Mouse (Mus musculus) heart, embryonic 11.5 days (tissue): ENCODE results near the gene Atg9b. TPM values are rescaled to one million over a fixed set of nuclear protein-coding genes. Genes with fewer than 3 reads are reported as not detected.

Source experiments
- ATAC-seq: fragments of 200-750 bp; cut with Nextera tagmentation; replicated peaks from 2 replicates; pipeline ENCODE4 v1.8.0; 2017; ENCODE audit warnings: moderate library complexity; ENCODE audit not compliant: insufficient number of reproducible peaks, low FRiP score, low TSS enrichment
- H3K27ac ChIP-seq: fragments of 300-500 bp; sonication (generic); 2 replicates; pipeline ENCODE4 v1.5.1; 2014; ENCODE audit warnings: mild to moderate bottlenecking, low read depth, low read length
- H3K27me3 ChIP-seq: fragments of 300-500 bp; sonication (generic); 2 replicates; pipeline ENCODE4 v1.6.1; 2014; ENCODE audit warnings: mild to moderate bottlenecking, low read length, mixed read lengths; ENCODE audit not compliant: control insufficient read depth, insufficient read depth
- H3K36me3 ChIP-seq: fragments of 300-500 bp; sonication (generic); 2 replicates; pipeline ENCODE4 v1.6.1; 2014; ENCODE audit warnings: mild to moderate bottlenecking, low read length, moderate library complexity, mixed read lengths; ENCODE audit not compliant: control insufficient read depth, insufficient read depth
- H3K4me1 ChIP-seq: fragments of 300-500 bp; sonication (generic); 2 replicates; pipeline ENCODE4 v1.6.1; 2014; ENCODE audit warnings: low read length; ENCODE audit not compliant: control insufficient read depth, insufficient read depth
- H3K4me2 ChIP-seq: fragments of 300-500 bp; sonication (generic); 2 replicates; pipeline ENCODE4 v1.6.1; 2014; ENCODE audit warnings: mild to moderate bottlenecking, moderate library complexity
- H3K4me3 ChIP-seq: fragments of 300-500 bp; sonication (generic); 2 replicates; pipeline ENCODE4 v1.5.1; 2014; ENCODE audit warnings: low read depth, low read length
- H3K9ac ChIP-seq: fragments of 300-500 bp; sonication (generic); 2 replicates; pipeline ENCODE4 v1.6.1; 2014; ENCODE audit warnings: mild to moderate bottlenecking, low read depth, low read length, moderate library complexity
- H3K9me3 ChIP-seq: fragments of 300-500 bp; sonication (generic); replicated peaks from 2 replicates; pipeline ENCODE4 v1.6.1; 2016; ENCODE audit warnings: low read length; ENCODE audit not compliant: control insufficient read depth
- WGBS: fragments of 180-500 bp; shearing (Covaris S2); extraction: QIAGEN DNeasy Blood & Tissue Kit; methylation state at CpG from one replicate; pipeline ENCODE4 v1.1.7; 2014; ENCODE audit not compliant: insufficient replicate concordance; 5-methylcytosine and 5-hydroxymethylcytosine counted together
- polyA plus RNA-seq: library from polyadenylated mRNA; unstranded; fragments of >200 nt; fragmentation: Nextera tagmentation; extraction: Ambion mirVana; gene quantifications from 2 replicates; pipeline ENCODE4 v1.2.1, GENCODE M21; 2014

The Atg9b gene
- polyA plus RNA-seq, 1 experiment from 2014 or later, result 0.49 TPM

- Histone ChIP-seq H3K4me1 (0 out of 2 replicates have a peak, but pooled peaks cover 3% of the 10 kb centered on the region), H3K27ac (no peak overlapping the region), H3K4me2 (no peak overlapping the region), H3K4me3 (no peak overlapping the region), H3K9me3 (no peaks in the 10 kb centered on the region), H3K36me3 (no peaks in the 10 kb centered on the region), H3K9ac (no peak overlapping the region), H3K27me3 (peaks cover 14% of the 10 kb centered on the region)
- WGBS, result 77% methylated on average over 13 of the region's 13 CpGs
- no peak for ATAC-seq
These were observed 22.0 kb upstream of the Atg9b start for GRCm38 (mm10) chr5:24413938-24414337.

GRCm38 (mm10) chr5:24413042-24413693, 21.2 kb upstream of the Atg9b start, which contains the start of gene Asic3:
Gene Asic3, plus strand, starts transcription at chr5:24413392.
- no peaks in the 10 kb centered on the region for H3K36me3 ChIP-seq
- 0 out of 2 replicates have a peak, but pooled peaks cover 3% of the 10 kb centered on the region for H3K4me1 ChIP-seq
- H3K27ac ChIP-seq, result no peak within 1 kb of the TSS
- H3K9me3 ChIP-seq, result no peaks in the 10 kb centered on the region
- 39% methylated on average over 11 of the region's 11 CpGs for WGBS
- no peak within 1 kb of the TSS for H3K4me2 ChIP-seq
- peaks cover 14% of the 10 kb centered on the region for H3K27me3 ChIP-seq
- no peak within 1 kb of the TSS for H3K9ac ChIP-seq
- ATAC-seq, result no peak
- no peak within 1 kb of the TSS for H3K4me3 ChIP-seq

DNA sequence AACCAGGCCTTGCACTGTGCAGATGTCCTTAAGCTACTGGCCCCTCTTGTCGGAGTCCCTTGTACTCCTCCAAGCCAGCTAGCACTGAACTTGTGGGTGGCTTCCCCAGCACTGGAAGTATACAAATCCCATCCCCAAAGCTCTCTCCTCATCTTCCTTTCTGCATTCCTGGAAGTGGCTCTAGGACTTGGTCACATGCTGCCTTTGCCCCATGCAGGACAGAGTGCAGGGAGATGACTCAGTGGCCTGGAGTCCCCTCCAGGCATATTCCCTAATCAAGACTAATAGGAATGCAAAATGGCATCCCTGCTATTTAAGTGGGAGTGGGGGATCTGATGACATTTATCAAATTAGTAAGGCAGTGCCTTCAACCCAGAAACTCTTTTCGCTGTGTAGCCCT, 20.1 kb upstream of the Atg9b start:
- Histone ChIP-seq H3K27ac (no peak overlapping the region), H3K27me3 (peaks cover 14% of the 10 kb centered on the region), H3K4me3 (no peak overlapping the region), H3K36me3 (no peaks in the 10 kb centered on the region), H3K4me2 (no peak overlapping the region), H3K9ac (no peak overlapping the region), H3K9me3 (no peaks in the 10 kb centered on the region), H3K4me1 (0 out of 2 replicates have a peak, but pooled peaks cover 3% of the 10 kb centered on the region)
- ATAC-seq, result no peak
- 75% methylated on average over 2 of the region's 2 CpGs for WGBS

DNA sequence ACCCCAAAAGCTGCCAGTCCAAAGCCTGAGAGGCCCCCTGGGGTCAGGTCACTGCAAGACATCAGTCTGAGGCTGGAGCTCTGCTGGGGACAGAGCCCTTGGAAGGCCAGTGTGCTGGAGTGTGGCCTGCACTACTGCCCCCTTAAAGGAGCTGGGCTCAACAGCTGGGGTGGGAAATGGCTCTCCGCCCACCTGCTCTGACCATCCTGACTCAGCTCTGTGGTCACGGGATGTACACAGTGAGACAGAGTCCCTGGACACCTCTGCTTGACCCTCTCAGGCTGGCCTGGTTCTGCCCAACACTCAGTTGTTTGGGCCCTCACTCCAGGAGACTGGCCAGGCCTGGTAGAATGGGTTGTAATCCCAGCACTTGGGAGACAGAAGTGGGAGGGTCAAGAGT, 17.5 kb upstream of the Atg9b start:
- 69% methylated on average over 2 of the region's 2 CpGs for WGBS
- H3K27ac ChIP-seq, result no peak overlapping the region
- no peak overlapping the region for H3K4me2 ChIP-seq
- H3K4me1 ChIP-seq, result no peaks in the 10 kb centered on the region
- H3K36me3 ChIP-seq, result peaks cover 6% of the 10 kb centered on the region; the same call in 1 of the 2 replicates
- H3K9ac ChIP-seq, result no peak overlapping the region
- H3K4me3 ChIP-seq, result no peak overlapping the region
- peaks cover 11% of the 10 kb centered on the region for H3K27me3 ChIP-seq
- ATAC-seq, result no peak
- H3K9me3 ChIP-seq, result no peaks in the 10 kb centered on the region

DNA sequence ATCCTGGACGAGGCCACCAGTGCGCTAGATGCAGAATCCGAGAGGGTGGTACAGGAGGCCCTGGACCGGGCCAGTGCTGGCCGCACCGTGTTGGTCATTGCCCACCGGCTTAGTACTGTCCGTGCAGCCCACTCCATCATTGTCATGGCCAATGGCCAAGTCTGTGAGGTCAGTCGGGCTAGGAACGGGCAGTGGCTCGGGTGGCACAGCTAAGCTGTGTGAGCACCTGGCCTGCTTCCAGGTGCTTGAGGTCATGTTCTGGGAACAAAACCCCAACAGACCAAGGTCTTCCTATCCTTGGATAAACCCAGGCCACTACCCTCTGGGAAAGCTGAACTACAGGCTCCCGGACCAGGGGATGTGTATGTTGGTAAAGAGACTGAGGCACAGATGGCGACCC, 16.7 kb upstream of the Atg9b start:
- no peak overlapping the region for H3K4me3 ChIP-seq
- peaks cover 3% of the 10 kb centered on the region for H3K27me3 ChIP-seq
- H3K9ac ChIP-seq, result no peak overlapping the region
- H3K4me1 ChIP-seq, result no peaks in the 10 kb centered on the region
- WGBS, result 92% methylated on average over 13 of the region's 13 CpGs
- H3K36me3 ChIP-seq, result peaks cover 6% of the 10 kb centered on the region; the same call in 1 of the 2 replicates
- H3K9me3 ChIP-seq, result no peaks in the 10 kb centered on the region
- ATAC-seq, result no peak
- H3K27ac ChIP-seq, result no peak overlapping the region
- H3K4me2 ChIP-seq, result no peak overlapping the region

GRCm38 (mm10) chr5:24405389-24405876, 13.5 kb upstream of the Atg9b start:
- 61% methylated on average over 3 of the region's 3 CpGs for WGBS
- Histone ChIP-seq H3K27me3 (no peaks in the 10 kb centered on the region), H3K9ac (no peak overlapping the region), H3K36me3 (peaks cover 6% of the 10 kb centered on the region), H3K9me3 (no peaks in the 10 kb centered on the region), H3K4me3 (no peak overlapping the region), H3K4me1 (no peaks in the 10 kb centered on the region), H3K4me2 (no peak overlapping the region), H3K27ac (no peak overlapping the region)
- no peak for ATAC-seq

- Histone ChIP-seq H3K27me3 (no peaks in the 10 kb centered on the region), H3K4me3 (no peak overlapping the region), H3K4me1 (no peaks in the 10 kb centered on the region), H3K9me3 (no peaks in the 10 kb centered on the region), H3K27ac (no peak overlapping the region), H3K9ac (no peak overlapping the region), H3K36me3 (peaks cover 6% of the 10 kb centered on the region), H3K4me2 (no peak overlapping the region)
- 74% methylated on average over 6 of the region's 6 CpGs for WGBS
- no peak for ATAC-seq
These were observed 12.8 kb upstream of the Atg9b start for GRCm38 (mm10) chr5:24404594-24405360.

DNA sequence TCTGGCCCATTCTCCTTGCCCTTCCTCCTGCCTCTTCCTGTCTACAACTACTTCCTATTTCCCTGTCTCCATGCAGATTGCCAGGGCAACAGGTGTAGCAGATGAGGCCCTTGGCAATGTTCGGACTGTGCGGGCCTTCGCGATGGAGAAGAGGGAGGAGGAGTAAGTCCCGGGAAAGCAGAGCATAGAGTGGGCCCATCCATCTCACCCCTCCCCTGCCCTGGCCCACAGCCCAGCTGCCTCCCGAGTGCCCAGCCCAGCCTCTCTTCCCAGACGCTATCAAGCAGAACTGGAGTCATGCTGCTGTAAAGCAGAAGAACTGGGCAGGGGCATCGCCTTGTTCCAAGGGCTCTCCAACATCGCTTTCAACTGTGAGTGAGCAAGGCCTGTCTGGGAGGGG, 10.0 kb upstream of the Atg9b start:
- H3K9me3 ChIP-seq, result no peaks in the 10 kb centered on the region
- H3K27ac ChIP-seq, result no peak overlapping the region
- no peak overlapping the region for H3K9ac ChIP-seq
- no peak for ATAC-seq
- WGBS, result 80% methylated on average over 9 of the region's 9 CpGs
- H3K36me3 ChIP-seq, result peaks cover 6% of the 10 kb centered on the region
- H3K4me2 ChIP-seq, result no peak overlapping the region
- no peak overlapping the region for H3K4me3 ChIP-seq
- H3K4me1 ChIP-seq, result no peaks in the 10 kb centered on the region
- H3K27me3 ChIP-seq, result no peaks in the 10 kb centered on the region
